Mouse (Mus musculus) ES-E14 (cell line): ENCODE measurements around the gene Bcat1.

Experiments
- MAFK ChIP-seq: IDR thresholded peaks from 2 replicates; pipeline ENCODE4 v1.6.1; 2014; ENCODE audit warnings: mild to moderate bottlenecking, low read depth, low read length, inconsistent platforms; ENCODE audit not compliant: insufficient read depth
- ZC3H11A ChIP-seq: IDR thresholded peaks from 2 replicates; pipeline ENCODE4 v1.6.1; 2012; ENCODE audit warnings: low read depth, mild to moderate bottlenecking, inconsistent platforms, low read length, borderline replicate concordance

DNA sequence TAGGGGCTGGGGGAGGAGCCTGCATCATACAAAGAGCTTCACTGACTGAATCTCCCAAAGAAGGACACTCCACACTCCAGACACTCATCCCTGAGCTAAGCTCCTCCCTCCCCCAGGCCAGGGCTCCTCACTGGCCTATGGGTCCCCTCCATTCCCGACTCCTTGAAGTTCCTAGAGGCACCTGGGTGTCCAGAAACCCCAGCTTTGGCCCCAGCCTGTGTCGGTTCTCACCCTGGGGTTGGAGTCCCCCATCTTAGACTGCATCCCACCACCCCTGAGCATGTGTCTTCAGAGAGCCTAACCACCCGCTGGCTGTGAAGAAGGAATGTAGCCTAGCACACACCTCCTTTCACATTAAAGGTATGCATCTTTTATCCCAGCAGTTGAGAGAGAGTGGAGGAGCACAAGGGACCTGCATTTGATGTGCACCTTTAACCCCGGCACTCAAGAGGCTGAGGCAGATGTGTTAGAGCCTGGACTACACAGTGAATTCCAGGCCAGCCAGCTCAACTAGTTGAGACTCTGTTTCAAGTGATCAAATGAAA, 10.6 kb downstream of the Bcat1 start:
- TF ChIP-seq ZC3H11A (no peak), MAFK (no peak)
